Mouse (Mus musculus): ENCODE measurements around the gene Cdc45. TPM values are rescaled to one million over a fixed set of nuclear protein-coding genes. Genes with fewer than 3 reads are reported as not detected.

Gene Cdc45
- polyA plus RNA-seq, 1 experiment = not detected

GRCm38 (mm10) chr16:18798151-18798550 is 13.6 kb downstream of the Cdc45 start:
- no peak overlapping the region for H3K4me3 ChIP-seq (ENCODE audit: insufficient read depth, low read depth, low read length)
- no peak overlapping the region for H3K27ac ChIP-seq (ENCODE audit: insufficient read depth, low read depth, low read length)
- TF ChIP-seq CTCF (IDR thresholded peaks at IDR 0.05; ENCODE audit: insufficient read depth, low read depth, low read length) (no peak), POLR2A (IDR thresholded peaks at IDR 0.05; ENCODE audit: insufficient read depth, low read depth, low read length) (no peak)
- no peaks in the 10 kb centered on the region for H3K4me1 ChIP-seq (ENCODE audit: control insufficient read depth, insufficient read depth, low read length)
- WGBS = 85% methylated on average over 5 of the region's 5 CpGs

GRCm38 (mm10) chr16:18796645-18797044 is 15.1 kb downstream of the Cdc45 start:
- WGBS = 43% methylated on average over 7 of the region's 7 CpGs

GRCm38 (mm10) chr16:18795223-18795899 is 16.4 kb downstream of the Cdc45 start:
- WGBS = 81% methylated on average over 11 of the region's 11 CpGs
- H3K4me1 ChIP-seq (ENCODE audit: control insufficient read depth, insufficient read depth, low read length) = no peaks in the 10 kb centered on the region
- no peak for TF ChIP-seq CTCF (IDR thresholded peaks at IDR 0.05; ENCODE audit: insufficient read depth, low read depth, low read length)
- no peak for TF ChIP-seq POLR2A (IDR thresholded peaks at IDR 0.05; ENCODE audit: insufficient read depth, low read depth, low read length)
- 0 out of 2 replicates have a peak overlapping the region, but pooled peaks have one; percentile 26 for H3K27ac ChIP-seq (ENCODE audit: insufficient read depth, low read depth, low read length)
- no peak overlapping the region for H3K4me3 ChIP-seq (ENCODE audit: insufficient read depth, low read depth, low read length)

More at GRCm38 (mm10) chr16:18796645-18797044, 15.1 kb downstream of the Cdc45 start:
- H3K4me1 ChIP-seq (ENCODE audit: control insufficient read depth, insufficient read depth, low read length) = no peaks in the 10 kb centered on the region
- no peak for TF ChIP-seq CTCF (IDR thresholded peaks at IDR 0.05; ENCODE audit: insufficient read depth, low read depth, low read length)
- no peak for TF ChIP-seq POLR2A (IDR thresholded peaks at IDR 0.05; ENCODE audit: insufficient read depth, low read depth, low read length)
- peak overlapping the region; percentile 38; the same call in 1 of the 2 replicates for H3K27ac ChIP-seq (ENCODE audit: insufficient read depth, low read depth, low read length)
- no peak overlapping the region for H3K4me3 ChIP-seq (ENCODE audit: insufficient read depth, low read depth, low read length)

- H3K4me3 ChIP-seq (ENCODE audit: insufficient read depth, low read depth, low read length) = no peak overlapping the region
- H3K4me1 ChIP-seq (ENCODE audit: control insufficient read depth, insufficient read depth, low read length) = no peaks in the 10 kb centered on the region
- 91% methylated on average over 10 of the region's 10 CpGs for WGBS
- TF ChIP-seq POLR2A (IDR thresholded peaks at IDR 0.05; ENCODE audit: insufficient read depth, low read depth, low read length) = no peak
- H3K27ac ChIP-seq (ENCODE audit: insufficient read depth, low read depth, low read length) = no peak overlapping the region
Measured at GRCm38 (mm10) chr16:18788627-18789406, 23.0 kb downstream of the Cdc45 start.

- Histone ChIP-seq H3K4me3 (ENCODE audit: insufficient read depth, low read depth, low read length) (no peak overlapping the region), H3K27ac (ENCODE audit: insufficient read depth, low read depth, low read length) (no peak overlapping the region), H3K4me1 (ENCODE audit: control insufficient read depth, insufficient read depth, low read length) (no peaks in the 10 kb centered on the region)
- 91% methylated on average over 10 of the region's 10 CpGs for WGBS
- TF ChIP-seq POLR2A (IDR thresholded peaks at IDR 0.05; ENCODE audit: insufficient read depth, low read depth, low read length) = no peak
- no peak for TF ChIP-seq CTCF (IDR thresholded peaks at IDR 0.05; ENCODE audit: insufficient read depth, low read depth, low read length)
Measured at GRCm38 (mm10) chr16:18786652-18787051, 25.1 kb downstream of the Cdc45 start.

- H3K27ac ChIP-seq (ENCODE audit: insufficient read depth, low read depth, low read length) = no peak overlapping the region
- TF ChIP-seq POLR2A (IDR thresholded peaks at IDR 0.05; ENCODE audit: insufficient read depth, low read depth, low read length) = no peak
- no peak for TF ChIP-seq CTCF (IDR thresholded peaks at IDR 0.05; ENCODE audit: insufficient read depth, low read depth, low read length)
- H3K4me3 ChIP-seq (ENCODE audit: insufficient read depth, low read depth, low read length) = no peak overlapping the region
- 91% methylated on average over 1 of the region's 1 CpGs for WGBS
- no peaks in the 10 kb centered on the region for H3K4me1 ChIP-seq (ENCODE audit: control insufficient read depth, insufficient read depth, low read length)
Measured at GRCm38 (mm10) chr16:18785485-18785884, 26.3 kb downstream of the Cdc45 start.

GRCm38 (mm10) chr16:18785025-18785424 is 26.8 kb downstream of the Cdc45 start:
- TF ChIP-seq POLR2A (IDR thresholded peaks at IDR 0.05; ENCODE audit: insufficient read depth, low read depth, low read length) = no peak
- no peak for TF ChIP-seq CTCF (IDR thresholded peaks at IDR 0.05; ENCODE audit: insufficient read depth, low read depth, low read length)
- Histone ChIP-seq H3K4me3 (ENCODE audit: insufficient read depth, low read depth, low read length) (no peak overlapping the region), H3K27ac (ENCODE audit: insufficient read depth, low read depth, low read length) (no peak overlapping the region), H3K4me1 (ENCODE audit: control insufficient read depth, insufficient read depth, low read length) (no peaks in the 10 kb centered on the region)
- 92% methylated on average over 7 of the region's 7 CpGs for WGBS

- TF ChIP-seq POLR2A (IDR thresholded peaks at IDR 0.05; ENCODE audit: insufficient read depth, low read depth, low read length) (no peak), CTCF (IDR thresholded peaks at IDR 0.05; ENCODE audit: insufficient read depth, low read depth, low read length) (no peak)
- no peak overlapping the region for H3K4me3 ChIP-seq (ENCODE audit: insufficient read depth, low read depth, low read length)
- H3K27ac ChIP-seq (ENCODE audit: insufficient read depth, low read depth, low read length) = no peak overlapping the region
- peaks cover 13% of the 10 kb centered on the region; the same call in 1 of the 2 replicates for H3K4me1 ChIP-seq (ENCODE audit: control insufficient read depth, insufficient read depth, low read length)
- 84% methylated on average over 10 of the region's 10 CpGs for WGBS
Measured at GRCm38 (mm10) chr16:18781810-18782209, 30.0 kb downstream of the Cdc45 start.

GRCm38 (mm10) chr16:18778461-18778860 is 33.3 kb downstream of the Cdc45 start:
- WGBS = 62% methylated on average over 2 of the region's 2 CpGs
- Histone ChIP-seq H3K27ac (ENCODE audit: insufficient read depth, low read depth, low read length) (peak overlapping the region; percentile 16; the same call in 1 of the 2 replicates), H3K4me3 (ENCODE audit: insufficient read depth, low read depth, low read length) (peak overlapping the region; percentile 31), H3K4me1 (ENCODE audit: control insufficient read depth, insufficient read depth, low read length) (peaks cover 13% of the 10 kb centered on the region; the same call in 1 of the 2 replicates)
- no peak for TF ChIP-seq POLR2A (IDR thresholded peaks at IDR 0.05; ENCODE audit: insufficient read depth, low read depth, low read length)
- no peak for TF ChIP-seq CTCF (IDR thresholded peaks at IDR 0.05; ENCODE audit: insufficient read depth, low read depth, low read length)
